Mouse (Mus musculus) small intestine, adult 2 months (tissue): ENCODE data around the gene Scd4.

Experiments used
- CTCF ChIP-seq: fragments of 200-500 bp; IDR thresholded peaks from 2 replicates; pipeline ENCODE4 v1.5.1; 2012; ENCODE audit warnings: low read depth, mild to moderate bottlenecking, control low read depth, inconsistent platforms, low read length, moderate library complexity, mixed read lengths; ENCODE audit not compliant: insufficient replicate concordance, insufficient read length; ENCODE audit errors: extremely low read depth
- POLR2A ChIP-seq: fragments of 200-500 bp; IDR thresholded peaks from 2 replicates; pipeline ENCODE4 v1.6.1; 2012; ENCODE audit warnings: low read depth, mild to moderate bottlenecking, control low read depth, inconsistent platforms, low read length, moderate library complexity

DNA sequence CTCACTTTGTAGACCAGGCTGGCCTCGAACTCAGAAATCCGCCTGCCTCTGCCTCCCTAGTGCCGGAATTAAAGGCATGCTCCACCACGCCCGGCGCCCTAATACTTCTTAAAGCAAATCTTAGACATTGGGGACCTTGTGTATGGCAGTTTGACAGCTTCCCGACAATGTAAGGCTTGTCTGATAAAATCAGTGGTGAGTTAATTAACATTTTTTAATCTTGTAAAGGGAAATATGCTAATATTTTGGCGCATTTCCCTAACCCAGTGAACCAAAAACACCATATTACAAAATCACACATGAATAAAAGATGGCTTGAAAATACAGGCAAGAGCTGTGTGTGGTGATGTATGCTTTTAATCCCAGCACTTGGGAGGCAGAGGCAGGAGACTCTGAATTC lies 47.3 kb upstream of the Scd4 start:
- TF ChIP-seq CTCF (no peak), POLR2A (no peak)
